Mouse (Mus musculus) forebrain, embryonic 10.5 days (tissue): ENCODE measurements around the gene Chrna3. TPM values are rescaled to one million over a fixed set of nuclear protein-coding genes. Genes with fewer than 3 reads are reported as not detected.

Experiments
- DNase-seq: peaks from one replicate; pipeline ENCODE4 v3.0.0-alpha.2; 2017; ENCODE audit warnings: low spot score; ENCODE audit errors: extremely low spot score
- H3K27ac ChIP-seq: fragments of 300-500 bp; sonication (generic); 2 replicates; pipeline ENCODE4 v1.5.1; 2016; ENCODE audit warnings: mild to moderate bottlenecking
- H3K27me3 ChIP-seq: fragments of 300-500 bp; sonication (generic); 2 replicates; pipeline ENCODE4 v1.6.1; 2016; ENCODE audit warnings: mild to moderate bottlenecking; ENCODE audit not compliant: poor library complexity, severe bottlenecking
- H3K36me3 ChIP-seq: fragments of 300-500 bp; sonication (generic); replicated peaks from 2 replicates; pipeline ENCODE4 v1.6.1; 2016; ENCODE audit warnings: mild to moderate bottlenecking, moderate library complexity
- H3K4me1 ChIP-seq: fragments of 300-500 bp; sonication (generic); 2 replicates; pipeline ENCODE4 v1.6.1; 2016
- H3K4me3 ChIP-seq: fragments of 300-500 bp; sonication (generic); 2 replicates; pipeline ENCODE4 v1.5.1; 2016; ENCODE audit warnings: mild to moderate bottlenecking, moderate library complexity
- H3K9me3 ChIP-seq: fragments of 300-500 bp; sonication (generic); 2 replicates; pipeline ENCODE4 v1.6.1; 2016; ENCODE audit warnings: mild to moderate bottlenecking, moderate library complexity
- WGBS: fragments of 180-500 bp; shearing (Covaris S2); methylation state at CpG from one replicate; pipeline ENCODE4 v1.1.7; 2016; 5-methylcytosine and 5-hydroxymethylcytosine counted together
- polyA plus RNA-seq: library from polyadenylated mRNA; unstranded; fragments of >200 nt; fragmentation: Nextera tagmentation; extraction: Ambion mirVana; gene quantifications from 2 replicates; pipeline ENCODE4 v1.2.1, GENCODE M21; 2016

Chrna3 gene
- polyA plus RNA-seq, 1 experiment from 2014 or later, result 5.4 TPM

DNA sequence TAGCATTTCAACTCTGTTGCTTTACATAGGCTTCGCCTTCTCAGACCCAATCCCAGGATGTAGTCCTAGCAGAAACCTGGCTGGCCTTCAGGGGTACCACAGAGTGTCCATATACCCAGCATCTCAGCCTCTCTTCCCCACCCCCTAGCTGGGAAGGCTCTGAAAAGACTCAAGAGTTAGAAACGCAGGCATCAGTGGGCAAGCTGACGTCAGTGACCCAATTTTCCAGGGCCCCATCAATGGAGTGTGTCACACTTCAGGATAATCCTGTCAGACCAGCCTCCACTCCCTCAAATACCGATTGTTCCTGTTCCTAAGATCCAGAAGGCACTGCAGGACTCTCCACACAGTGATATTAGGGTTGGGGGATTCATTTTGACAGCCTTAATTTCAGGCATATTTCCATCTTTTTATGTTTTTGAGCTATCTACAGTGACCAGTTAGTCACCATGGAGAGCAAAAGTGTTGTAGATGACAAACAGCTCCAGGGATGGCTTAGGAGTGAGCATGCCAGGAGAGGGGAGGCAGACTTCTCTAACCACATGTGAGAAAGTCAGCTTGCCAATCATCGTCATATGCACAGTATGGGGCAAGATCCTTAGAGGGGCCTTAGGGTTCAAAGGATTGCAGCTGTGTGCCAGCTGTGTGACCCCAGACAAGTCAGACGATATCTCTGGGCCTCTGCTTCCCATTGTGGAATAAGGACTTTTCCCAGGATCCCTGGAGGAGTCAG lies 5.2 kb upstream of the Chrna3 start:
- no peak for DNase-seq
- Histone ChIP-seq H3K9me3 (no peaks in the 10 kb centered on the region), H3K27ac (no peak overlapping the region), H3K27me3 (peaks cover 22% of the 10 kb centered on the region), H3K36me3 (no peaks in the 10 kb centered on the region), H3K4me1 (peaks cover 8% of the 10 kb centered on the region), H3K4me3 (no peak overlapping the region)
- 40% methylated on average over 6 of the region's 6 CpGs for WGBS

- H3K27me3 ChIP-seq, result peaks cover 51% of the 10 kb centered on the region
- no peaks in the 10 kb centered on the region for H3K9me3 ChIP-seq
- WGBS, result 8% methylated on average over 38 of the region's 38 CpGs
- no peaks in the 10 kb centered on the region for H3K36me3 ChIP-seq
- peak overlapping the region; percentile 40 for H3K27ac ChIP-seq
- H3K4me1 ChIP-seq, result peaks cover 26% of the 10 kb centered on the region
- no peak for DNase-seq
- peak overlapping the region; percentile 55 for H3K4me3 ChIP-seq
These were observed 658 bp downstream of the Chrna3 start for GRCm38 (mm10) chr9:55025534-55026274.

GRCm38 (mm10) chr9:55023902-55024583 lies 2.3 kb downstream of the Chrna3 start:
- peaks cover 47% of the 10 kb centered on the region for H3K27me3 ChIP-seq

GRCm38 (mm10) chr9:55023326-55023725 lies 3.0 kb downstream of the Chrna3 start:
- no peak overlapping the region for H3K27ac ChIP-seq
- no peak overlapping the region for H3K4me3 ChIP-seq
- peaks cover 26% of the 10 kb centered on the region for H3K4me1 ChIP-seq
- H3K27me3 ChIP-seq, result peaks cover 46% of the 10 kb centered on the region
- H3K36me3 ChIP-seq, result no peaks in the 10 kb centered on the region
- H3K9me3 ChIP-seq, result no peaks in the 10 kb centered on the region
- no peak for DNase-seq
- 88% methylated on average over 5 of the region's 5 CpGs for WGBS

More at GRCm38 (mm10) chr9:55023902-55024583, 2.3 kb downstream of the Chrna3 start:
- no peak overlapping the region for H3K4me3 ChIP-seq
- no peaks in the 10 kb centered on the region for H3K9me3 ChIP-seq
- no peaks in the 10 kb centered on the region for H3K36me3 ChIP-seq
- H3K27ac ChIP-seq, result no peak overlapping the region
- H3K4me1 ChIP-seq, result peaks cover 26% of the 10 kb centered on the region
- peak; percentile 86 for DNase-seq
- 40% methylated on average over 13 of the region's 13 CpGs for WGBS

DNA sequence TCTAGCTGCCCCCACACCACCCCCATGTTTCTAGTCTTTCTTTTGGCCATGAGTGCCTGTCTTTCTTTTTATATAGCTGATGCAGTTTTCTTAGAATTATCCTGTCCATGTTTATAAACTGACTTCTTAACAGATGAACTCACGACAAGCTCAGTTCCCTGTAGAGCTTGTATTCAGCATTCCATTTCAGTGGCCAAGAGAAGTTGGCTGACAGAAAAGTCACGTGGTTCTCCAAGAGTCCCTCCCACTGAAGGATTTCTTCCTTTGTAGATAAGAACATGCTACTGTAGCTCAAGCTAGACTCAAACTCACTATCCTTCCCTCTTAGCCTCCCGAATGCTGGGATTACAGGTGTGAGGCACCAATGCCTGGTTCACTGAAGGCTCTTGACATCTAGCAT lies 9.4 kb downstream of the Chrna3 start:
- H3K27ac ChIP-seq, result no peak overlapping the region
- 87% methylated on average over 3 of the region's 3 CpGs for WGBS
- no peak for DNase-seq
- 0 out of 2 replicates have a peak, but pooled peaks cover 3% of the 10 kb centered on the region for H3K9me3 ChIP-seq
- no peaks in the 10 kb centered on the region for H3K27me3 ChIP-seq
- H3K4me3 ChIP-seq, result no peak overlapping the region
- no peaks in the 10 kb centered on the region for H3K36me3 ChIP-seq
- peaks cover 1% of the 10 kb centered on the region; the same call in 1 of the 2 replicates for H3K4me1 ChIP-seq

DNA sequence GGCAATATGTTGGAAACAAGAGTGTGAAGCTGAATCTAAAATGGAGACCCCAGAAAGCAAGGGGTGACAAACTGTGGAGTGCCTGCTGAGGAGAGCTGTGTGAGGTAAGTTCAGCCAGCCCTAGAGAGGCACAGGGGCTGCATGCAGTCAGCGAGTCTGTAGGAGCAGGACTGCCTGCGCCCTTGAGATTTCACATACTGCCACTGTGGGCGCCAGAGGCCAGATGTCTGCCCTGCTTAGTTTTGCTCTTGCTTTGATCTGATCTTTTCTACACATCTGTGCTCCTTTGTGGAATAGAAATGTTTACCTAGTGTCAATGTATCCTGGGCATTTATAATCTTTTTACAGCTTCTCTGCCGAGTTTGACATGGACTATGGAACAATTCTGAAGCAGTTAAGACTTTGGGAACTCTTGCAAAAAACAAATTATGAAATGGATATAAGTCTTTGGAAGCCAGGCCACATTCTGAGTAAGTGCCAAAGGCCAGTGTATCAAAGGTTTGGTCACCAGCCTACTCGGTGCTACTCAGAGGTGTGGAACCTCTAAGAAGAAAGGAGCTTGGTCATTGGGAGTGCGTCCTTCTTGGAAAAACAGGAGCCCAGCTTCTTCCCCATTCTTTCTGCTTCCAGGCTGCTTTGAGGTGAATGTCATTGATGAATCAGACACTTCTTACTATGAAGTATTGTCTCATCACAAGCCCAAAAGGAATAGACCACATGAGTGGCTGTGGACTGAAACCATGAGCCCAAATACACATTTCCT lies 15.6 kb downstream of the Chrna3 start:
- no peak overlapping the region for H3K4me3 ChIP-seq
- no peak overlapping the region for H3K27ac ChIP-seq
- no peaks in the 10 kb centered on the region for H3K9me3 ChIP-seq
- no peaks in the 10 kb centered on the region for H3K36me3 ChIP-seq
- 60% methylated on average over 6 of the region's 6 CpGs for WGBS
- H3K27me3 ChIP-seq, result no peaks in the 10 kb centered on the region
- no peak for DNase-seq
- H3K4me1 ChIP-seq, result peaks cover 5% of the 10 kb centered on the region; the same call in 1 of the 2 replicates

GRCm38 (mm10) chr9:55009692-55010091 lies 16.7 kb downstream of the Chrna3 start:
- H3K27ac ChIP-seq, result no peak overlapping the region
- no peaks in the 10 kb centered on the region for H3K27me3 ChIP-seq
- no peaks in the 10 kb centered on the region for H3K36me3 ChIP-seq
- 85% methylated on average over 2 of the region's 2 CpGs for WGBS
- peaks cover 5% of the 10 kb centered on the region; the same call in 1 of the 2 replicates for H3K4me1 ChIP-seq
- H3K9me3 ChIP-seq, result no peaks in the 10 kb centered on the region
- DNase-seq, result no peak
- no peak overlapping the region for H3K4me3 ChIP-seq

GRCm38 (mm10) chr9:55003609-55004008 lies 22.8 kb downstream of the Chrna3 start:
- H3K27me3 ChIP-seq, result no peaks in the 10 kb centered on the region
- H3K4me3 ChIP-seq, result no peak overlapping the region
- no peaks in the 10 kb centered on the region for H3K36me3 ChIP-seq
- H3K9me3 ChIP-seq, result no peaks in the 10 kb centered on the region
- DNase-seq, result no peak
- 85% methylated on average over 4 of the region's 4 CpGs for WGBS
- H3K27ac ChIP-seq, result no peak overlapping the region
- H3K4me1 ChIP-seq, result no peaks in the 10 kb centered on the region

DNA sequence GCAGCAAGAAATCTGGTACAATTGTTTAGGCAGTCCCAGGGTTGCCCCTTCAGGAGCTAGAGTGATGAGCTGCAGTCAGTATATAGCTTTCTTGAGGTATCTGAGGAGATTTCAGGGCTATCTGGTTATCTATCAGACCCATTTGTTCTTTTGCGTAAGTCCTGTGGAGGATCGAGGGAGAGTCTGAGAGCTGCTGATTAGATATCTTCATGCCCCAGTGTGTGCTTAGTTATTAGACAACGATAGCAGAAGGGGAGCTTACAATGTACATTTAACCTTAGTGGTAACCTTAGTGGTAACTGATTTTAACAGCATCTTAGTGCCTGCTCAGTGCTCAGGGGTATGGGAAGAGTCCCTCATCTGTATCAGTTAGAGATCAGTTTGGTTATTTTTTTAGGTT lies 30.7 kb downstream of the Chrna3 start:
- peaks cover 3% of the 10 kb centered on the region; the same call in 1 of the 2 replicates for H3K4me1 ChIP-seq
- H3K27ac ChIP-seq, result no peak overlapping the region
- H3K9me3 ChIP-seq, result no peaks in the 10 kb centered on the region
- H3K4me3 ChIP-seq, result no peak overlapping the region
- H3K27me3 ChIP-seq, result peaks cover 4% of the 10 kb centered on the region; the same call in 1 of the 2 replicates
- no peak for DNase-seq
- H3K36me3 ChIP-seq, result no peaks in the 10 kb centered on the region
- 94% methylated on average over 3 of the region's 3 CpGs for WGBS

DNA sequence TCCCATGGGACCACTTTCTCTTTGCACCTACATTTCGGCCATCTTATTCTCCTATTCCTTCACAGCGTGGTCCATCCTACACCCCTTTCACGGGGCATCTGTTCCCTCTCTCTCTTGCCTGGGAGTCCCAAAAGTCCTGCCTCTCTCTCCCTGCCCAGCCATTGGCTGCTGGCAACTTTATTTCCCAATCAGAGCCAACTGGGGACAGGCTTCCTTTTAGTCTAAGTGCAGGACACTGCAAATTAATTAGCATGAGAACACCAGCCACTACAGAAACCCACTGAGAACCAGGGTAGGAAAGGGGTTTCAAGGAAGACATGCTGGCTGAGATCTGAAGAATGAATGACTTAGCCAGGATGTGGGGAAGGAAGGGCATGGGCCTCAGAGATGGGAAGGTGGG lies 32.0 kb downstream of the Chrna3 start:
- Histone ChIP-seq H3K4me3 (no peak overlapping the region), H3K27me3 (peaks cover 4% of the 10 kb centered on the region; the same call in 1 of the 2 replicates), H3K9me3 (no peaks in the 10 kb centered on the region), H3K27ac (no peak overlapping the region), H3K4me1 (peaks cover 3% of the 10 kb centered on the region; the same call in 1 of the 2 replicates), H3K36me3 (no peaks in the 10 kb centered on the region)
- 53% methylated on average over 3 of the region's 3 CpGs for WGBS
- no peak for DNase-seq

- no peak for DNase-seq
These were observed 36.0 kb downstream of the Chrna3 start for GRCm38 (mm10) chr9:54990362-54990761.

GRCm38 (mm10) chr9:54982401-54982800 lies 44.0 kb downstream of the Chrna3 start:
- 5% methylated on average over 7 of the region's 7 CpGs for WGBS
- Histone ChIP-seq H3K27me3 (peaks cover 63% of the 10 kb centered on the region), H3K4me1 (peaks cover 19% of the 10 kb centered on the region), H3K4me3 (peak overlapping the region; percentile 70), H3K36me3 (no peaks in the 10 kb centered on the region), H3K9me3 (no peaks in the 10 kb centered on the region), H3K27ac (no peak overlapping the region)
- no peak for DNase-seq

More at GRCm38 (mm10) chr9:54990362-54990761, 36.0 kb downstream of the Chrna3 start:
- 89% methylated on average over 3 of the region's 3 CpGs for WGBS
- H3K4me1 ChIP-seq, result peaks cover 3% of the 10 kb centered on the region; the same call in 1 of the 2 replicates
- H3K36me3 ChIP-seq, result no peaks in the 10 kb centered on the region
- no peaks in the 10 kb centered on the region for H3K9me3 ChIP-seq
- H3K27me3 ChIP-seq, result peaks cover 4% of the 10 kb centered on the region; the same call in 1 of the 2 replicates
- no peak overlapping the region for H3K27ac ChIP-seq
- H3K4me3 ChIP-seq, result no peak overlapping the region
